Mouse (Mus musculus) CH12.LX (cell line): ENCODE data around the gene Hist1h1b. TPM values are rescaled to one million over a fixed set of nuclear protein-coding genes. Genes with fewer than 3 reads are reported as not detected.
"Not testable (repeated sequence)": the region's sequence is repeated elsewhere in the genome, so short reads cannot be mapped to it uniquely, and the experiment has no call there.

Experiments used
- DNase-seq: peaks from one replicate; pipeline ENCODE4 v3.0.0-alpha.2; 2013; ENCODE audit errors: extremely low read depth
- H3K27ac ChIP-seq: 2 replicates; pipeline ENCODE4 v1.5.1; 2012; ENCODE audit warnings: low read depth, mild to moderate bottlenecking, control low read depth, moderate library complexity; ENCODE audit not compliant: insufficient read depth
- H3K27me3 ChIP-seq: replicated peaks from 2 replicates; pipeline ENCODE3; 2012; ENCODE audit warnings: inconsistent platforms
- H3K36me3 ChIP-seq, 2 experiments: replicated peaks in 1 of 2; 2 replicates each; pipeline versions ENCODE3 to v1.6.1; 2012; ENCODE audit warnings: inconsistent platforms in 1 of 2, low read length in 1 of 2, mild to moderate bottlenecking in 1 of 2, mixed read lengths in 1 of 2, moderate library complexity in 1 of 2; ENCODE audit not compliant: control insufficient read depth in 1 of 2, insufficient read depth in 1 of 2
- H3K4me1 ChIP-seq, 2 experiments: 2 replicates each; pipeline ENCODE4 v1.6.1; 2012; ENCODE audit warnings: inconsistent platforms in 1 of 2, moderate library complexity in 1 of 2; ENCODE audit not compliant: insufficient read depth in 2 of 2, control insufficient read depth in 1 of 2
- H3K4me2 ChIP-seq: 2 replicates; pipeline ENCODE4 v1.6.1; 2012; ENCODE audit warnings: low read depth, mild to moderate bottlenecking, control low read depth; ENCODE audit not compliant: poor library complexity, insufficient read depth, severe bottlenecking
- H3K4me3 ChIP-seq, 3 experiments: fragments of 150-350 bp in 1 of 3; sonication (generic) in 1 of 3; replicated peaks in 1 of 3; 2 replicates each; pipeline versions ENCODE3 to v1.5.1; 2011 to 2012; ENCODE audit warnings: low read depth in 2 of 3, low read length in 2 of 3, mild to moderate bottlenecking in 2 of 3, moderate library complexity in 2 of 3, control low read depth in 1 of 3, improper control_type of control experiment in 1 of 3, inconsistent platforms in 1 of 3, mixed read lengths in 1 of 3; ENCODE audit not compliant: poor library complexity in 1 of 3
- H3K79me2 ChIP-seq: replicated peaks from 2 replicates; pipeline ENCODE4 v1.6.1; 2012; ENCODE audit warnings: mild to moderate bottlenecking, moderate library complexity; ENCODE audit not compliant: control insufficient read depth, poor library complexity, insufficient read depth, severe bottlenecking; ENCODE audit errors: extremely low read depth
- H3K9ac ChIP-seq: 2 replicates; pipeline ENCODE4 v1.6.1; 2012; ENCODE audit warnings: low read depth, mild to moderate bottlenecking, control low read depth, moderate library complexity; ENCODE audit not compliant: insufficient read depth
- H3K9me3 ChIP-seq: replicated peaks from 2 replicates; pipeline ENCODE3; 2012; ENCODE audit warnings: low read length, inconsistent platforms, mixed read lengths
- BHLHE40 ChIP-seq: IDR thresholded peaks from 2 replicates; pipeline ENCODE4 v1.6.1; 2011; ENCODE audit warnings: mild to moderate bottlenecking, low read depth, low read length, improper control_type of control experiment
- CHD1 ChIP-seq: IDR thresholded peaks from 2 replicates; pipeline ENCODE4 v1.6.1; 2012; ENCODE audit warnings: low read depth, low read length, improper control_type of control experiment, inconsistent platforms
- CTCF ChIP-seq, 2 experiments: IDR thresholded peaks in 1 of 2; conservative IDR thresholded peaks in 1 of 2; 2 replicates each; pipeline ENCODE4 v1.5.1; 2011 to 2012; ENCODE audit warnings: low read depth in 2 of 2, low read length in 2 of 2, improper control_type of control experiment in 1 of 2, inconsistent platforms in 1 of 2, mild to moderate bottlenecking in 1 of 2, moderate library complexity in 1 of 2
- E2F4 ChIP-seq: IDR thresholded peaks from 2 replicates; pipeline ENCODE4 v1.6.1; 2011; ENCODE audit warnings: low read depth, low read length, improper control_type of control experiment; ENCODE audit not compliant: insufficient replicate concordance
- HCFC1 ChIP-seq: IDR thresholded peaks from 2 replicates; pipeline ENCODE4 v1.6.1; 2012; ENCODE audit warnings: low read depth, mild to moderate bottlenecking, inconsistent platforms, low read length, improper control_type of control experiment
- KAT2A ChIP-seq: IDR thresholded peaks from 2 replicates; pipeline ENCODE4 v1.6.1; 2012; ENCODE audit warnings: low read length, improper control_type of control experiment, inconsistent platforms; ENCODE audit not compliant: insufficient replicate concordance
- MAFK ChIP-seq: IDR thresholded peaks from 2 replicates; pipeline ENCODE4 v1.6.1; 2011; ENCODE audit warnings: low read length, improper control_type of control experiment; ENCODE audit not compliant: insufficient replicate concordance
- MAZ ChIP-seq: IDR thresholded peaks from 2 replicates; pipeline ENCODE4 v1.6.1; 2012; ENCODE audit warnings: low read depth, mild to moderate bottlenecking, inconsistent platforms, low read length, improper control_type of control experiment, moderate library complexity
- MEF2A ChIP-seq: IDR thresholded peaks from 2 replicates; pipeline ENCODE4 v1.6.1; 2014; ENCODE audit warnings: low read depth, mild to moderate bottlenecking, inconsistent platforms, low read length, improper control_type of control experiment, borderline replicate concordance
- NELFE ChIP-seq: IDR thresholded peaks from 2 replicates; pipeline ENCODE4 v1.6.1; 2011; ENCODE audit warnings: low read depth, low read length, improper control_type of control experiment
- NRF1 ChIP-seq: IDR thresholded peaks from 2 replicates; pipeline ENCODE4 v1.6.1; 2014; ENCODE audit warnings: low read depth, mild to moderate bottlenecking, inconsistent platforms, low read length, improper control_type of control experiment, moderate library complexity
- POLR2A ChIP-seq: IDR thresholded peaks from 2 replicates; pipeline ENCODE4 v1.6.1; 2011; ENCODE audit warnings: low read depth, mild to moderate bottlenecking, improper control_type of control experiment, low read length
- POLR2AphosphoS2 ChIP-seq: IDR thresholded peaks from 2 replicates; pipeline ENCODE4 v1.6.1; 2011; ENCODE audit warnings: low read depth, low read length, improper control_type of control experiment
- RCOR1 ChIP-seq: conservative IDR thresholded peaks from 2 replicates; pipeline ENCODE4 v1.6.1; 2012; ENCODE audit warnings: low read depth, mild to moderate bottlenecking, inconsistent platforms, low read length, improper control_type of control experiment
- SIN3A ChIP-seq: IDR thresholded peaks from 2 replicates; pipeline ENCODE4 v1.6.1; 2012; ENCODE audit warnings: low read length, improper control_type of control experiment, inconsistent platforms
- SMC3 ChIP-seq: IDR thresholded peaks from 2 replicates; pipeline ENCODE4 v1.6.1; 2011; ENCODE audit warnings: low read depth, low read length, improper control_type of control experiment
- TBP ChIP-seq: conservative IDR thresholded peaks from 2 replicates; pipeline ENCODE4 v1.6.1; 2011; ENCODE audit warnings: low read depth, low read length, improper control_type of control experiment
- TCF12 ChIP-seq: IDR thresholded peaks from 2 replicates; pipeline ENCODE4 v1.6.1; 2014; ENCODE audit warnings: low read depth, mild to moderate bottlenecking, inconsistent platforms, low read length, improper control_type of control experiment
- UBTF ChIP-seq: IDR thresholded peaks from 2 replicates; pipeline ENCODE4 v1.6.1; 2012; ENCODE audit warnings: low read depth, mild to moderate bottlenecking, inconsistent platforms, low read length, improper control_type of control experiment, moderate library complexity
- ZMIZ1 ChIP-seq: IDR thresholded peaks from 2 replicates; pipeline ENCODE4 v1.6.1; 2012; ENCODE audit warnings: low read depth, mild to moderate bottlenecking, inconsistent platforms, low read length, improper control_type of control experiment
- dilution Hi-C: fragments of 300-500 bp; cut with MboI; formaldehyde crosslinking; loops from 2 replicates; pipeline ENCODE4 v1.14.3; 2020; ENCODE audit warnings: low sequenced_read_pairs; ENCODE audit not compliant: extremely low pct_unique_long_range_greater_than_20kb, extremely low pct_ligation_motif_present
- in situ Hi-C: fragments of 300-500 bp; cut with MboI; formaldehyde crosslinking; loops from 3 replicates; pipeline ENCODE4 v1.14.3; 2019; ENCODE audit warnings: low sequenced_read_pairs, low pct_ligation_motif_present, low pct_unique_long_range_greater_than_20kb, mixed read lengths
- polyA plus RNA-seq: library from polyadenylated mRNA; unstranded; fragments of >175 nt; gene quantifications from 2 replicates; pipeline ENCODE4 v1.2.1, GENCODE M21; 2012; ENCODE audit warnings: low read depth; ENCODE audit not compliant: insufficient read length
- total RNA-seq, 2 experiments: library from RNA; depleted of rRNA; stranded (reverse); fragments of 300-350 nt in 1 of 2; fragments of >200 nt in 1 of 2; gene quantifications; 2 replicates each; pipeline ENCODE4 v1.2.3; 2012 to 2014

Hist1h1b gene
- total and polyA plus RNA-seq, 3 experiments = 1.9 to 1,032 (median 16.6) TPM

DNA sequence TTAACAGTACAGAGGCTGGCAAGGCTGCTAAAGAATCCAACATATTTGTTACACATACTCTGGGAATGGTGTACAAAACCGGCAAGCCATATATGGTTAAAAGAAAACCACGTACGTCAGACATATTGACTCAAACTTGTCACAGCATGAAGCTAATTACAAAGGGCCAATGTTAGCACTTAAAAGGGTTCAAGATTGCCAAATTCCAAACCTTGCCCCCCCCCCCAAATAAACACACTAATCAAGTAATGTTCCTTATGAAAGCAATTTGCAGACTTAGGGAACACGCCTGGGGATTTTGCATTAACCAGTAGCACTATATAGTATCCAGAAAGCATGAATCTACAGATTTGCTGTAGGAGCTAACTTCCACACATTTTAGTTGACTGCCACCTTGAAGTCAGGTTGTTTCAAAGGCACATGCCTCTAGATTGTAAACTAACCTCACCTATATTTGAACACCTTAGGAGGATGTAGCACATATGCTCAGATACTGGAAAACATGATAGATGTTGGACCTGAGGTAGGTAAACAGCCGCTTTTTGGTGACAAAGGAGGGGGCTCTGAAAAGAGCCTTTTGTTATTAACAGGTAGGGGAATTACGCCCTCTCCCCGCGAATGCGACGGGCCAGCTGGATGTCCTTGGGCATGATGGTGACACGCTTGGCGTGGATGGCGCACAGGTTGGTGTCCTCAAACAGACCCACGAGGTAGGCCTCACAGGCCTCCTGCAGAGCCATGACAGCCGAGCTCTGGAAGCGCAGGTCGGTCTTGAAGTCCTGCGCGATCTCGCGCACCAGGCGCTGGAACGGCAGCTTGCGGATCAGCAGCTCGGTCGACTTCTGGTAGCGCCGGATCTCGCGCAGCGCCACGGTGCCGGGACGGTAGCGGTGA is 2.2 kb upstream of the Hist1h1b start:
- H3K9ac ChIP-seq = peak overlapping the region; percentile 83
- H3K79me2 ChIP-seq, dilution Hi-C loops, H3K27me3 ChIP-seq, in situ Hi-C loops, H3K9me3 ChIP-seq, H3K36me3 ChIP-seq: not testable (repeated sequence)
- peak; percentile 76 for DNase-seq
- peak overlapping the region; percentile 2 to 59 (median 43) for H3K4me3 ChIP-seq
- peak overlapping the region; percentile 94 for H3K27ac ChIP-seq
- H3K4me2 ChIP-seq = peak overlapping the region; percentile 71
- TF ChIP-seq MAFK (0 out of 2 replicates have a peak, but pooled peaks have one; percentile 34), RCOR1 (peak; percentile 56; the same call in 1 of the 2 replicates), CHD1 (peak; percentile 41; the same call in 1 of the 2 replicates), UBTF (peak; percentile 83; the same call in 1 of the 2 replicates), HCFC1 (peak; percentile 56), NELFE (peak; percentile 99; the same call in 1 of the 2 replicates), SIN3A (peak; percentile 77; the same call in 1 of the 2 replicates), ZMIZ1 (peak; percentile 99), TCF12 (peak; percentile 66; the same call in 1 of the 2 replicates), MAZ (peak; percentile 38; the same call in 1 of the 2 replicates), POLR2A (peak; percentile 97), MEF2A (0 out of 2 replicates have a peak, but pooled peaks have one; percentile 15), NRF1 (0 out of 2 replicates have a peak, but pooled peaks have one; percentile 19), BHLHE40 (peak; percentile 55; the same call in 1 of the 2 replicates), TBP (0 out of 2 replicates have a peak, but pooled peaks have one; percentile 19), POLR2AphosphoS2 (peak; percentile 100)
- peaks cover 0 to 30% of the 10 kb centered on the region in 2 experiments; a peak in 3 of 4 replicates for H3K4me1 ChIP-seq

DNA sequence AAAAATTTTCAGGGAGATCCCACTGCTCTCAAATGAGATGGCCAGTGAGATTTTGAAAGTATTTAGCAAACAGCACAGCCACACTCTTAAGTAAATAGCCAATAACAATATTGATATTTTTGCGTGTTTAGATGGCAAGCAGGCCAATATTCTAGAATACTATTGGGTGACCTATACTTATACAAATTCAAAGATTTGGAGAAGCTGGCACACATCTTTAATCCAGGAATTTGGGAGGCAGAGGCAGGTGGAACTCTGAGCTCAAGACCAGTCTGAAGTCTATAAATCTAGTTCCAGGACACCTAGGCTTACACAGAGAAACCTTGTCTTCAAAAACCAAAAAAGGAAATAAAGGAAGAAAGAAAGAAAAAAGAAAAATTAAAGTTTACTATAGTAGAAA is 1.2 kb upstream of the Hist1h1b start:
- H3K4me1 ChIP-seq = peaks cover 4 to 36% of the 10 kb centered on the region in 2 experiments; a peak in 3 of 4 replicates
- in situ Hi-C loops = no loop called here
- H3K9me3 ChIP-seq = no peaks in the 10 kb centered on the region
- peak; percentile 28 for DNase-seq
- H3K27me3 ChIP-seq = no peaks in the 10 kb centered on the region
- no peak overlapping the region for H3K27ac ChIP-seq
- H3K79me2 ChIP-seq = no peaks in the 10 kb centered on the region; the same call in 1 of the 2 replicates
- no peaks in the 10 kb centered on the region for H3K36me3 ChIP-seq
- H3K4me3 ChIP-seq = no peak overlapping the region
- dilution Hi-C loops = no loop called here
- TF ChIP-seq SMC3 (no peak), E2F4 (no peak), CTCF (conservative IDR thresholded peaks at IDR 0.05 in 1 of 2, IDR thresholded peaks at IDR 0.05 in 1 of 2; ENCODE audit: low read depth in 2 of 2, low read length in 2 of 2) (no peak), KAT2A (no peak), MAZ (no peak)
- H3K9ac ChIP-seq = no peak overlapping the region; the same call in 1 of the 2 replicates
- H3K4me2 ChIP-seq = no peak overlapping the region
